Mouse (Mus musculus): Measurements from ENCODE around the gene Ptpn3. TPM values are rescaled to one million over a fixed set of nuclear protein-coding genes. Genes with fewer than 3 reads are reported as not detected.

The Ptpn3 gene
- polyA plus RNA-seq, 1 experiment from 2014 or later = 5.2 TPM

GRCm38 (mm10) chr4:57191543-57192283, 109.9 kb downstream of the Ptpn3 start:
- Histone ChIP-seq H3K4me1 (replicated peaks; ENCODE audit: control insufficient read depth, insufficient read depth) (no peaks in the 10 kb centered on the region), H3K27ac (replicated peaks) (no peak overlapping the region), H3K9ac (ENCODE audit: low read length) (no peak overlapping the region), H3K27me3 (ENCODE audit: control insufficient read depth, insufficient read depth, low read length) (no peaks in the 10 kb centered on the region), H3K9me3 (ENCODE audit: control insufficient read depth, low read length) (no peaks in the 10 kb centered on the region), H3K36me3 (ENCODE audit: control insufficient read depth, insufficient read depth, low read length) (no peaks in the 10 kb centered on the region; the same call in 1 of the 2 replicates), H3K4me2 (replicated peaks; ENCODE audit: low read depth) (no peak overlapping the region), H3K4me3 (ENCODE audit: low read depth, low read length) (no peak overlapping the region)
- ATAC-seq (ENCODE audit: low FRiP score, low TSS enrichment) (no peak), DNase-seq (ENCODE audit: low spot score) (no peak)
- WGBS = 46% methylated on average over 9 of the region's 9 CpGs
- TF ChIP-seq CTCF (IDR thresholded peaks at IDR 0.05; ENCODE audit: low read depth) (no peak), EP300 (optimal IDR thresholded peaks at IDR 0.05) (no peak)

GRCm38 (mm10) chr4:57189881-57190280, 111.8 kb downstream of the Ptpn3 start:
- Histone ChIP-seq H3K36me3 (ENCODE audit: control insufficient read depth, insufficient read depth, low read length) (no peaks in the 10 kb centered on the region), H3K9me3 (ENCODE audit: control insufficient read depth, low read length) (no peaks in the 10 kb centered on the region), H3K27me3 (ENCODE audit: control insufficient read depth, insufficient read depth, low read length) (no peaks in the 10 kb centered on the region), H3K27ac (replicated peaks) (peak overlapping the region; percentile 35; the same call in 1 of the 2 replicates), H3K4me2 (replicated peaks; ENCODE audit: low read depth) (no peak overlapping the region), H3K4me1 (replicated peaks; ENCODE audit: control insufficient read depth, insufficient read depth) (no peaks in the 10 kb centered on the region), H3K4me3 (ENCODE audit: low read depth, low read length) (no peak overlapping the region), H3K9ac (ENCODE audit: low read length) (no peak overlapping the region)
- DNase-seq (ENCODE audit: low spot score) (no peak), ATAC-seq (ENCODE audit: low FRiP score, low TSS enrichment) (no peak)
- 84% methylated on average over 2 of the region's 2 CpGs for WGBS
- TF ChIP-seq EP300 (optimal IDR thresholded peaks at IDR 0.05) = no peak
- no peak for TF ChIP-seq CTCF (IDR thresholded peaks at IDR 0.05; ENCODE audit: low read depth)

GRCm38 (mm10) chr4:57186035-57186434, 115.6 kb downstream of the Ptpn3 start:
- Histone ChIP-seq H3K27ac (replicated peaks) (peak overlapping the region; percentile 61; the same call in 1 of the 2 replicates), H3K36me3 (ENCODE audit: control insufficient read depth, insufficient read depth, low read length) (no peaks in the 10 kb centered on the region), H3K27me3 (ENCODE audit: control insufficient read depth, insufficient read depth, low read length) (no peaks in the 10 kb centered on the region), H3K9ac (ENCODE audit: low read length) (no peak overlapping the region), H3K4me1 (replicated peaks; ENCODE audit: control insufficient read depth, insufficient read depth) (no peaks in the 10 kb centered on the region), H3K4me3 (ENCODE audit: low read depth, low read length) (no peak overlapping the region), H3K4me2 (replicated peaks; ENCODE audit: low read depth) (no peak overlapping the region), H3K9me3 (ENCODE audit: control insufficient read depth, low read length) (no peaks in the 10 kb centered on the region)
- peak; percentile 76 for ATAC-seq (ENCODE audit: low FRiP score, low TSS enrichment)
- no peak for DNase-seq (ENCODE audit: low spot score)
- TF ChIP-seq CTCF (IDR thresholded peaks at IDR 0.05; ENCODE audit: low read depth) (no peak), EP300 (optimal IDR thresholded peaks at IDR 0.05) (no peak)
- 12% methylated on average over 6 of the region's 6 CpGs for WGBS

- Histone ChIP-seq H3K27me3 (ENCODE audit: control insufficient read depth, insufficient read depth, low read length) (no peaks in the 10 kb centered on the region), H3K4me1 (replicated peaks; ENCODE audit: control insufficient read depth, insufficient read depth) (no peaks in the 10 kb centered on the region), H3K9me3 (ENCODE audit: control insufficient read depth, low read length) (no peaks in the 10 kb centered on the region), H3K4me2 (replicated peaks; ENCODE audit: low read depth) (no peak overlapping the region), H3K9ac (ENCODE audit: low read length) (no peak overlapping the region), H3K27ac (replicated peaks) (0 out of 2 replicates have a peak overlapping the region, but pooled peaks have one; percentile 61), H3K4me3 (ENCODE audit: low read depth, low read length) (no peak overlapping the region), H3K36me3 (ENCODE audit: control insufficient read depth, insufficient read depth, low read length) (no peaks in the 10 kb centered on the region)
- DNase-seq (ENCODE audit: low spot score) = peak; percentile 61
- TF ChIP-seq CTCF (IDR thresholded peaks at IDR 0.05; ENCODE audit: low read depth) (no peak), EP300 (optimal IDR thresholded peaks at IDR 0.05) (no peak)
- ATAC-seq (ENCODE audit: low FRiP score, low TSS enrichment) = peak; percentile 38
- WGBS = 51% methylated on average over 8 of the region's 8 CpGs
Observed at GRCm38 (mm10) chr4:57185462-57185861, 116.2 kb downstream of the Ptpn3 start.

- H3K27ac ChIP-seq (replicated peaks) = no peak overlapping the region
- 50% methylated on average over 4 of the region's 4 CpGs for WGBS
- no peaks in the 10 kb centered on the region for H3K9me3 ChIP-seq (ENCODE audit: control insufficient read depth, low read length)
- ATAC-seq (ENCODE audit: low FRiP score, low TSS enrichment) (no peak), DNase-seq (ENCODE audit: low spot score) (no peak)
- no peak overlapping the region for H3K9ac ChIP-seq (ENCODE audit: low read length)
- no peak overlapping the region for H3K4me3 ChIP-seq (ENCODE audit: low read depth, low read length)
- no peaks in the 10 kb centered on the region for H3K4me1 ChIP-seq (replicated peaks; ENCODE audit: control insufficient read depth, insufficient read depth)
- H3K36me3 ChIP-seq (ENCODE audit: control insufficient read depth, insufficient read depth, low read length) = no peaks in the 10 kb centered on the region
- no peak overlapping the region for H3K4me2 ChIP-seq (replicated peaks; ENCODE audit: low read depth)
- TF ChIP-seq EP300 (optimal IDR thresholded peaks at IDR 0.05) (no peak), CTCF (IDR thresholded peaks at IDR 0.05; ENCODE audit: low read depth) (no peak)
- no peaks in the 10 kb centered on the region for H3K27me3 ChIP-seq (ENCODE audit: control insufficient read depth, insufficient read depth, low read length)
Observed at GRCm38 (mm10) chr4:57183493-57183892, 118.1 kb downstream of the Ptpn3 start.

- ATAC-seq (ENCODE audit: low FRiP score, low TSS enrichment) (no peak), DNase-seq (ENCODE audit: low spot score) (no peak)
Observed at GRCm38 (mm10) chr4:57181538-57181937, 120.1 kb downstream of the Ptpn3 start.

More at GRCm38 (mm10) chr4:57181538-57181937, 120.1 kb downstream of the Ptpn3 start:
- 63% methylated on average over 1 of the region's 1 CpGs for WGBS
- H3K27me3 ChIP-seq (ENCODE audit: control insufficient read depth, insufficient read depth, low read length) = no peaks in the 10 kb centered on the region
- TF ChIP-seq EP300 (optimal IDR thresholded peaks at IDR 0.05) = no peak
- peak; percentile 74 for TF ChIP-seq CTCF (IDR thresholded peaks at IDR 0.05; ENCODE audit: low read depth)
- H3K9me3 ChIP-seq (ENCODE audit: control insufficient read depth, low read length) = no peaks in the 10 kb centered on the region
- no peak overlapping the region for H3K27ac ChIP-seq (replicated peaks)
- no peaks in the 10 kb centered on the region for H3K36me3 ChIP-seq (ENCODE audit: control insufficient read depth, insufficient read depth, low read length)
- no peak overlapping the region for H3K4me3 ChIP-seq (ENCODE audit: low read depth, low read length)
- H3K4me1 ChIP-seq (replicated peaks; ENCODE audit: control insufficient read depth, insufficient read depth) = no peaks in the 10 kb centered on the region
- H3K4me2 ChIP-seq (replicated peaks; ENCODE audit: low read depth) = no peak overlapping the region
- H3K9ac ChIP-seq (ENCODE audit: low read length) = no peak overlapping the region
